Mouse (Mus musculus) lung, embryonic 14.5 days (tissue): ENCODE results near the gene Psors1c2. TPM values are rescaled to one million over a fixed set of nuclear protein-coding genes. Genes with fewer than 3 reads are reported as not detected.

Experiments
- ATAC-seq: fragments of 200-750 bp; cut with Nextera tagmentation; 2 replicates; pipeline ENCODE4 v1.8.0; 2017; ENCODE audit warnings: mild to moderate bottlenecking, moderate TSS enrichment, moderate library complexity; ENCODE audit not compliant: insufficient read depth
- DNase-seq: peaks from one replicate; pipeline ENCODE4 v3.0.0-alpha.2; 2015
- H3K27ac ChIP-seq: fragments of 300-500 bp; sonication (generic); 2 replicates; pipeline ENCODE4 v1.5.1; 2014; ENCODE audit warnings: low read depth, mild to moderate bottlenecking, moderate library complexity
- H3K27me3 ChIP-seq: fragments of 300-500 bp; sonication (generic); 2 replicates; pipeline ENCODE4 v1.6.1; 2014; ENCODE audit warnings: low read length, control low read depth; ENCODE audit not compliant: insufficient read depth
- H3K36me3 ChIP-seq: fragments of 300-500 bp; sonication (generic); 2 replicates; pipeline ENCODE4 v1.6.1; 2014; ENCODE audit warnings: control low read depth; ENCODE audit not compliant: insufficient read depth
- H3K4me1 ChIP-seq: fragments of 300-500 bp; sonication (generic); 2 replicates; pipeline ENCODE4 v1.6.1; 2014; ENCODE audit warnings: antibody characterized with exemption, control low read depth; ENCODE audit not compliant: insufficient read depth
- H3K4me2 ChIP-seq: fragments of 300-500 bp; sonication (generic); 2 replicates; pipeline ENCODE4 v1.6.1; 2014; ENCODE audit warnings: mild to moderate bottlenecking
- H3K4me3 ChIP-seq: fragments of 300-500 bp; sonication (generic); 2 replicates; pipeline ENCODE4 v1.5.1; 2014; ENCODE audit warnings: low read depth, low read length
- H3K9ac ChIP-seq: fragments of 300-500 bp; sonication (generic); 2 replicates; pipeline ENCODE4 v1.6.1; 2014
- H3K9me3 ChIP-seq: fragments of 300-500 bp; sonication (generic); 2 replicates; pipeline ENCODE4 v1.6.1; 2016; ENCODE audit warnings: low read depth, low read length, control low read depth
- CTCF ChIP-seq: IDR thresholded peaks from 2 replicates; pipeline ENCODE4 v1.5.1; 2016; ENCODE audit warnings: antibody characterized with exemption, low read depth
- WGBS: fragments of 180-500 bp; shearing (Covaris S2); extraction: QIAGEN DNeasy Blood & Tissue Kit; methylation state at CpG from one replicate; pipeline ENCODE4 v1.1.7; 2014; 5-methylcytosine and 5-hydroxymethylcytosine counted together
- polyA plus RNA-seq: library from polyadenylated mRNA; unstranded; fragments of >200 nt; fragmentation: Nextera tagmentation; extraction: Ambion mirVana; gene quantifications from 2 replicates; pipeline ENCODE4 v1.2.1, GENCODE M21; 2014

Gene Psors1c2
- polyA plus RNA-seq, 1 experiment from 2014 or later, result 0.82 TPM

DNA sequence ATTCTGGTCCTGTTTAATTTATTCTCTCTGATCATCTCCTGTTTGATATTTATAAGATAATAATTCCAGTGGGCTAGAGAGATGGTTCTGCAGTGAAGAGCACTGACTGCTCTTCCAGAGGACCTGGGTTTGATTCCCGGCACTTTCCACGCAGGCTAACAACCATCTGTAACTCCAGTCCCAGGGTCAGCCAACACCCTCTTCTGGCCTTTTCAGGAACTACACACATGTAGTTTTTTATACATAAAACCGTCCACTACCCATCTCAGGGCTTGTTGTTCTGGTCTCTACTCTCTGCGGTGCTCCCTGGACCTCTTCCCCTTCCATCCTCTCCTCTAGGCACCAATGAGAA lies 17.1 kb downstream of the Psors1c2 start:
- no peak overlapping the region for H3K4me3 ChIP-seq
- ATAC-seq (no peak), DNase-seq (no peak)
- H3K27ac ChIP-seq, result peak overlapping the region; percentile 91
- peak; percentile 25; the same call in 1 of the 2 replicates for TF ChIP-seq CTCF
- H3K36me3 ChIP-seq, result no peaks in the 10 kb centered on the region
- no peaks in the 10 kb centered on the region for H3K4me1 ChIP-seq
- H3K27me3 ChIP-seq, result no peaks in the 10 kb centered on the region
- peak overlapping the region; percentile 21 for H3K4me2 ChIP-seq
- H3K9ac ChIP-seq, result no peak overlapping the region
- no peaks in the 10 kb centered on the region for H3K9me3 ChIP-seq
- WGBS, result 88% methylated on average over 4 of the region's 4 CpGs

DNA sequence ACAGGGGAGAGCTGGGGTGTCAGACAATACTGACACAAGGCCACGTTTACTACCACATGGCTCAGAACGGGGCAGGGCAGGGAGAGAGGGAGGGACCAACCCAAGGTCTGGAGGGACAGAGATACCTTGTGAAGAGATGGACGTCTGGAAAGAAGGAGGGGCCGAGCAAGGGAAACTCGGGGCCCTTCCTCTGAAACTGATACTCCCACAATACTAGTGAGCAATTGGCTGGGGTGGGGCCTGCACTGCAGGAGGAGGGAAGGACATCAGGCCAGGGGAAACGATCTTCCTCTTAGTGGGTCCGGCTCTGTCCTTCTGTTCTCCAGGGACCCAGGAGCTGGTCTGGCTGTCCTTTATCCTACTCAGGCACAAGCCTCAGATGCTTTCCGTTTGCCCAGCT lies 17.9 kb downstream of the Psors1c2 start:
- Histone ChIP-seq H3K4me2 (no peak overlapping the region), H3K9ac (no peak overlapping the region), H3K4me3 (no peak overlapping the region), H3K4me1 (no peaks in the 10 kb centered on the region), H3K27ac (no peak overlapping the region), H3K27me3 (no peaks in the 10 kb centered on the region), H3K36me3 (no peaks in the 10 kb centered on the region), H3K9me3 (no peaks in the 10 kb centered on the region)
- no peak for DNase-seq
- 50% methylated on average over 8 of the region's 8 CpGs for WGBS
- TF ChIP-seq CTCF, result no peak
- no peak for ATAC-seq

DNA sequence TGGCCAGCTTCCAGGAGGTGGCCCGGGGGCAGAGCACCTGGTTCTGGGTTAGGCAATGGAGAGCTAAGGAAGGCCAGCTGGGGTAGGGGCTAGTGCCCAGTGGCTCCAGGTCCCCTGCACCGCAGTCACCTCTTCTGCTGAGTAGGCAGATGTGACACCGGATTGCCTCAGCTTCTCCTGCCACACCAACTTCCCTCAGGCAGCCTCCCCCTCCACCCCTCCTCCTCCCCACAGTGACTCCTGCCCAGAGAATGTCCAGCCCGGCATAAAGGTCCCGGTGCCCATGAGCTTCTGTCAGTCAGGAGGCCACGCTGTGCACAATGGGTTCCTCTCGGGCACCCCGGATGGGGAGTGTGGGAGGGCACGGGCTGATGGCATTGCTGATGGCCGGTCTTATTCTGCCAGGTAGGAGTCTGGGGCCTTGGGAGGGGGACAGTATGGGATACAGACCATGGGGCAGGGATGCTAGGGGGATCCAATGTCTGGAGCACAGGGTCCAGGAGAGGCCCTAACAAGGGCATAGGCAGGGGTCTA lies 18.9 kb downstream of the Psors1c2 start, which contains the start of gene Cdsn:
Cdsn (plus strand) TSS at position 248 of the 534 bp plus-strand sequence.
- no peaks in the 10 kb centered on the region for H3K4me1 ChIP-seq
- ATAC-seq (no peak), DNase-seq (no peak)
- no peak for TF ChIP-seq CTCF
- no peaks in the 10 kb centered on the region for H3K9me3 ChIP-seq
- no peaks in the 10 kb centered on the region for H3K27me3 ChIP-seq
- no peak within 1 kb of the TSS for H3K4me2 ChIP-seq
- no peaks in the 10 kb centered on the region for H3K36me3 ChIP-seq
- H3K4me3 ChIP-seq, result no peak within 1 kb of the TSS
- 73% methylated on average over 10 of the region's 10 CpGs for WGBS
- no peak within 1 kb of the TSS for H3K27ac ChIP-seq
- no peak within 1 kb of the TSS for H3K9ac ChIP-seq

DNA sequence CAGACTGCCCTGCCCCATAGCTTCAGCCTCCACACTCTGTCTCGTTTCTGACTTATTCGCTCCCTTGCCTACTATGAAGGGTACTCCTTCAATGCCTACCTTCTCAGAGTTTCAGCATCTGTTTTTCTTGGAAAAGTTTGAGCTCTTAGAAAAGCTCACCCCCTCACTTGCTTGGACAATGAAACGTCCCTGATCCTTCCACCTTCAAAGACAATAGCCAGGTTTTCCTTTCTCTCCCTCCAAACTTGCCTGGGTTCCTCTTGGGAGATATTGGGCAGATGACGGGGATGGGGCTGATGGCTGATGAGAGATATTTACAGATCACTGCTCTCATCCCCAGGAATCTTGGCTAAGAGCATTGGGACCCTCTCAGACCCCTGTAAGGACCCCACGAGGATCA lies 21.3 kb downstream of the Psors1c2 start:
- Histone ChIP-seq H3K4me2 (no peak overlapping the region), H3K36me3 (no peaks in the 10 kb centered on the region), H3K27ac (no peak overlapping the region), H3K9me3 (no peaks in the 10 kb centered on the region), H3K27me3 (no peaks in the 10 kb centered on the region), H3K4me3 (no peak overlapping the region), H3K4me1 (no peaks in the 10 kb centered on the region), H3K9ac (no peak overlapping the region)
- DNase-seq (no peak), ATAC-seq (no peak)
- no peak for TF ChIP-seq CTCF
- 72% methylated on average over 5 of the region's 5 CpGs for WGBS

DNA sequence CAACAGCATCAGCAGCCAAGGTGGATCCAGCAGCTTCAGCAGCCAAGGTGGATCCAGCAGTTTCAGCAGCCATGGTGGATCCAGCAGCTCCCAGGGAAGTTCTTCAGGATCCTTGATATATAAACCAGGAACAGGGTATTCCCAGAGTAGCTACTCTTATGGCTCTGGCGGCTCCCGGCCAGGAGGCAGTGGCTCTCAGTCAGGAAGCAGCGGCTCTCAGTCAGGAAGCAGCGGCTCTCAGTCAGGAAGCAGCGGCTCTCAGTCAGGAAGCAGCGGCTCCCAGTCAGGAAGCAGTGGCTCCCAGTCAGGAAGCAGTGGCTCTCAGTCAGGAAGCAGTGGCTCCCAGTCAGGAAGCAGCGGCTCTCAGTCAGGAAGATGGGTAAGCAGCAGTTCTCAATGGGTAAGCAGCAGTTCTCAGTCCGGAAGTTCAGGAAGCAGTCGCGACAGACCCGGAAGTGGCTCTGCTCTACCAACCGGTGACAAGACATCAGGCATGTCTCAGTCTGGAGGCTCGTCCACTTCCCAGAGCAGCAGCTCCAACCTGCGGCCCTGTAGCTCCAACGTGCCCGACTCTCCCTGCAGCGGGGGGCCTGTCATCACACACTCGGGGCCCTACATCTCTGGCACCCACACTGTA lies 21.9 kb downstream of the Psors1c2 start:
- Histone ChIP-seq H3K36me3 (no peaks in the 10 kb centered on the region), H3K9me3 (no peaks in the 10 kb centered on the region), H3K4me3 (no peak overlapping the region), H3K4me1 (no peaks in the 10 kb centered on the region), H3K9ac (no peak overlapping the region), H3K27ac (no peak overlapping the region), H3K4me2 (no peak overlapping the region), H3K27me3 (no peaks in the 10 kb centered on the region)
- no peak for TF ChIP-seq CTCF
- DNase-seq (no peak), ATAC-seq (no peak)
- 81% methylated on average over 18 of the region's 18 CpGs for WGBS

DNA sequence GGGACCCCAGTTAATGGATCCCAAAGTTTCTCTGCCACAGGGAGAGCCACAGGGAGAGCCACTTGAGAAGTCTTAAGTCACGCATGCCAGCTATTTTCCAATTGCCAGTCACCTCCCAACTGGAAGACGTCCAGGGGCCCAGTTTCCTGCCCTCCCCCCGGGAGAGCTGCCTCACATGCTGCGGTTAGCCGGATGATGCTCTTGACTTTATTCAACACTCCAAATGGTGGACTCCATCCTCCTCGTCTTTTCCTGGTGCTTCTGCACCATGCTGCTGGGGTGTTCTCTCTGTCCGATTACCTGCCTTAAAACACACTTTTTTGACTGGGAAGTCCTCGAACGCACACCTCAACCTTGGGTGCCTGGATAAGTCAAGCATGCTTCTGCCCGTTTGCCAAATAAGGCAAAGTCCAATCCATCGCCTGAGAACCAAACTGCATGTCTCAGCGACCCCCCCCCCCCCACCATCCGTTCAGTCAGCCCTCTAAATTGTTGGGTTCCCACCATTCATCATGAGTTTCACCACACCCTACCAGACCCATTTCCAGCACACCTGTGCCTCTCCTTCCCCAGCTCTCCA lies 23.3 kb downstream of the Psors1c2 start:
- TF ChIP-seq CTCF, result no peak
- Histone ChIP-seq H3K4me3 (no peak overlapping the region), H3K9ac (no peak overlapping the region), H3K4me1 (no peaks in the 10 kb centered on the region), H3K27ac (no peak overlapping the region), H3K36me3 (no peaks in the 10 kb centered on the region), H3K4me2 (no peak overlapping the region), H3K27me3 (no peaks in the 10 kb centered on the region), H3K9me3 (no peaks in the 10 kb centered on the region)
- WGBS, result 86% methylated on average over 13 of the region's 13 CpGs
- no peak for DNase-seq
- ATAC-seq, result no peak

DNA sequence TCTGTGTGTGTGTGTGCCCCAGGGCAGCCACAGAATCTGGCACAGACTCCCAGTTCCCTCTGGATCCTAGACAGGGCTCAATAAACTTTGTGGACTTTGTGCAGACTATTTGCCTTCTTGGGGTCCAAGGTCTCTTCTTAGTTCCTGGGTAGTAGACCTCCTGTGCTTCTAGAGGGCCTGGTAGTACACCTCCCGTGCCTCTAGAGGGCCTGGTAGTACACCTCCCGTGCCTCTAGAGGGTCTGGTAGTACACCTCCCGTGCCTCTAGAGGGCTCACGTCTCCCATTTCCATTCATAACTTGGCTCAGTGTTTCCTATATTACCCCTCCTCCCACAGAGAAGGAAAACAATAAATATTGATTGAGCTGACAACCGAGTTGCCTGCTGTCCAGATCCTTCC lies 23.8 kb downstream of the Psors1c2 start:
- H3K4me3 ChIP-seq, result no peak overlapping the region
- H3K9ac ChIP-seq, result no peak overlapping the region
- H3K36me3 ChIP-seq, result no peaks in the 10 kb centered on the region
- H3K9me3 ChIP-seq, result no peaks in the 10 kb centered on the region
- ATAC-seq (no peak), DNase-seq (peak; percentile 72)
- no peaks in the 10 kb centered on the region for H3K27me3 ChIP-seq
- TF ChIP-seq CTCF, result peak; percentile 80
- no peak overlapping the region for H3K27ac ChIP-seq
- no peak overlapping the region for H3K4me2 ChIP-seq
- no peaks in the 10 kb centered on the region for H3K4me1 ChIP-seq
- 19% methylated on average over 5 of the region's 5 CpGs for WGBS
